Mouse (Mus musculus) CH12F3 (cell line): ENCODE data around the gene Fer1l5.

Source experiments
- in situ Hi-C: fragments of 300-500 bp; cut with MboI; formaldehyde crosslinking; loops from 2 replicates; pipeline ENCODE4 v1.14.3; 2020; ENCODE audit warnings: low sequenced_read_pairs

The Fer1l5 gene

GRCm38 (mm10) chr1:36371934-36372845, at the start of gene Fer1l5:
Fer1l5 (plus strand) TSS chr1:36372291.
- in situ Hi-C loops = no loop called here

- in situ Hi-C loops = no loop called here
These were observed 49.0 kb upstream of the Fer1l5 start for GRCm38 (mm10) chr1:36323076-36323475.

- in situ Hi-C loops = no loop called here
These were observed 48.2 kb upstream of the Fer1l5 start for GRCm38 (mm10) chr1:36323746-36324448.

GRCm38 (mm10) chr1:36325900-36326321, 46.2 kb upstream of the Fer1l5 start:
- in situ Hi-C loops = no loop called here

DNA sequence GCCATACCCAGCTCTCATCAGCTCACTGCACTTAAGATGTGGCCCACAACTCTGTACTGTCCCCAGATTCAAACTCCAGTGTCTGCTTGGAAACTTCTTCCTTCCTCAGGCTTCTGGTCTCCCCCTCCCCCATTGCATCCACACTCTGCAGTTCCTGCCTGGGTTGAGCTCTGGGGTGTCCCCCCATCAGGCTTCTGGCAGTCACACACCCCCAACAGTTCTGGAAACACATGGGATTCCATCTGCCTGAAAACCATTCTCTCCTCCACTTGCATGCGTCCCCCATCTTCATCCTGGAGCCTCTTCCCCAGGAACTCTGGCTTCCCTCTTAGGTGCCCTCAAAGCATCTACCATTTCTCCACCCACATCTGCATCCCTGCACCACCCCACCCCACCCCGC, 45.3 kb upstream of the Fer1l5 start:
- in situ Hi-C loops = no loop called here

DNA sequence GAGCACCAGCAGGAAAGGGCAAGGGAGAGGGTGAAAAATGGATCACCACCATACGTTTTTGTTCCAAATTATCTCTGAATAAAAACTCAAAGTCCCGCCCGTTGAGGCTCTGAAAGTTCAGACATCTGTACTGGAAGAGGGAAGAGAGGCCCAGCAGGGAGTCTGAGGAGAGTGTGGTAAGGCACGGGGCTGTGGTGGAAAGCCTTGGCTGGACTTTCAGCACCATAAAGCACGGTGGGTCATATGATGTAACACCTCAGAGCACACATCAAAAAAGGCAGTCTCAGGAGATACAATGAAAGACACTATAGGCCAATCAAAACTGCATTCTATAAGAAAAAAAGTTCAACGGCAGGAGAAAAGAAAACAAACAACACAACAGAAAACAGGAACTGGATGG, 40.3 kb upstream of the Fer1l5 start:
- in situ Hi-C loops = no loop called here

GRCm38 (mm10) chr1:36332955-36333887, 38.9 kb upstream of the Fer1l5 start:
- in situ Hi-C loops = no loop called here

- in situ Hi-C loops = no loop called here
These were observed 29.5 kb upstream of the Fer1l5 start for GRCm38 (mm10) chr1:36342547-36342946.

DNA sequence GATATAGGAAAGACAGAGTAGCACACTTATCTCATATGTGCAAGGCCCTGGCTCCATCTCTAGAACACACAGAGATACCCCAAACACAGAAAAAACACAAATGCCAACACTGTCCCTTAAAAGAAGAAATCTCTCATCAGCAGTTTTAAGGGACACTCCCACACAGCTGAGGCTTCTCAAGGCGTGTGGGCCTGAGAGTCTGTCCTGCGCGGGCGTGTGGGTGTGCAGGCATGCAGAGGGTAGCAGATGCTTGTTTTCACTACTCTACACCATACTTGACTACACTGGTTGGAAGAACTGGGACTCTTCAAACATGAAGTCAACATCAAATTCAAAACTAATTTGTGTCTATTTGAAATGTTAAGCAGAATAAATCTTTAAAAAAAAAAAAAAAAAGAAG, 19.7 kb upstream of the Fer1l5 start:
- in situ Hi-C loops = no loop called here

DNA sequence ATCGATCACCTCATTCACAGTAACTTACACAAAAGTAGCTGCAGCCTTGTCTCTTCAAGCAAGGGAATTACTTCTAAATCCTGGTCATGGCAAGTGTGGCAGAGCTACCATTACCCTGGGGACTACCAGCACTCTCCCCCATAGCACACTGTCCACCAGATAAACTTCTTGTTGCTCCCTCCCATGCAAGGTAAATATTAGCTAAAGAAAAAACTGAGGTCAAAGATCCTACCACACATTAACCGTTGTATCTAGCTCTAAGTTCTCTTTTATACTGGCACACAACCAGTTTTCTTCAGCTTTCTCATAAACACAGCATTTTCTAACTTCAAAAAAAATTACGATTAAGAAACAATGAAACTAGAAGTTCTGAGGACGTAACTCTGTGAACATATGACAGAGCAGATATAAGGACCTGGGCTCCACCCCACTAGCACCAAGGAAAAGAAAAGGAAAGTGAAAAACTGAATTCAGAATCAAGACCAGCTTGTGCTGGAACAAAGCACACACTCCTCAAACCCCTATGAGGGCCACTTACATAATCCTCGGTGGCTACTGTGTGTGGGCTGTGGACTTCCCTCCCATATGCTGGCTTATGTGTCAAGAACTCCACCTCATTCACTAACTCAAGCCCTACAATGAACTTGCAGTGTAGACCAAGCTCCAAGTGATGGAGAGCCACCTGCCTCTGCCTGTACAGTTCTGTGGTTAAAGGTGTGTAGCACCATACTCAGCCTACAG, 15.0 kb upstream of the Fer1l5 start:
- in situ Hi-C loops = no loop called here

DNA sequence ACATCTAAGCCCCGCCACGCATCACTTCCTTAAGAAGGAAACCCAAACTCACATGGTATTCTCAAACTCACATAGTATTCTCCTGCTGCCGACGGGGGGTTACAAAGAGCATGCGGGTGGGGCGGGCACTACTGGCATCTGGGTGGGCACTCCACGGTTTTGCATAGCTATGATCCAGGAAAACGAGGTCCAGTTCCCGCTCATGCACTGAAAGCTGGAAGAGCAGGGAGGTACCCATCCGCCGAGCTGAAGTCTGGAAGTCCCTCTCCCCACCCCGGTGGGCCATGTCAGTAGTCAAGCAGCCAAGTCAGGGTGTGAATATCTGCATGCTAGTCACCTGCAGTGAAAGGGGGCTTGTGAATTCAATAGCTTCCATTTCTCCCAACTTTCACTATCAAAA, 4.4 kb upstream of the Fer1l5 start:
- in situ Hi-C loops = no loop called here

- in situ Hi-C loops = no loop called here
These were observed 3.8 kb upstream of the Fer1l5 start for GRCm38 (mm10) chr1:36368112-36368968.

DNA sequence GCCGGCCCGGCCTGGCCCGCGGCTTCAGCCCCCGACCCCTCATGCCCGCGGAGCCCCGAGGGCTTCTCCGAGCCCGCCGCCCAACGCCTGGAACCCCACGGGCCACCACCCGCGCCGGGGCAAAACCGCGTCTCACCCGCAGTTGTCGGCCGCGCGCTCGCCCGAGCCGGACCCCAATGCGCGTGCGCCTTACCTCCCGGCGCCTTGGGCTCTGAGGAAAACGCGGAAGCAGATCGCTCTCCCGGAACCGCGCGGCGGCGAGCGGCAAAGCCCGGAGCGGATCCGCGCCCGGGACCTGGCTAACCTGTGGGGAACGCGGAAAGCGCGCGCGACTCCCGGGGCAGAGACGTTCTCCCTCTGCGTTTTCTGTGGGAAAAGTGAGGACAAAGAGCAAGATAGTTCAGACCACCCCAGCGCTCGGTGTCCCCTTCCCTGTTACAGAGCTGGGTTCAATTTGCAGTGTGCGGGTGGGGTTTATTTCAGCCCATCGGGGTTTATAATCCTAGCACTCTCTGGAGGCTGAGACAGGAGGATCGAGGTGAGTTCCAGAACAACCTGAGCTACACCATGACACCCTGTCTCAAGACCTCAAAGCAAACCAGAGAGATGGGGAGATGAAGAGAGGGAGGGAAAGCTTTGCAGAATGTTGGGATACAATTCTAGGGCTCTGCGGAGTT, 3.0 kb upstream of the Fer1l5 start, which contains the start of gene Kansl3:
TSS of gene Kansl3 (minus strand) at position 213 of the 677 bp plus-strand sequence.
- in situ Hi-C loops = no loop called here

- in situ Hi-C loops = no loop called here
These were observed 1.2 kb upstream of the Fer1l5 start for GRCm38 (mm10) chr1:36370918-36371317.

DNA sequence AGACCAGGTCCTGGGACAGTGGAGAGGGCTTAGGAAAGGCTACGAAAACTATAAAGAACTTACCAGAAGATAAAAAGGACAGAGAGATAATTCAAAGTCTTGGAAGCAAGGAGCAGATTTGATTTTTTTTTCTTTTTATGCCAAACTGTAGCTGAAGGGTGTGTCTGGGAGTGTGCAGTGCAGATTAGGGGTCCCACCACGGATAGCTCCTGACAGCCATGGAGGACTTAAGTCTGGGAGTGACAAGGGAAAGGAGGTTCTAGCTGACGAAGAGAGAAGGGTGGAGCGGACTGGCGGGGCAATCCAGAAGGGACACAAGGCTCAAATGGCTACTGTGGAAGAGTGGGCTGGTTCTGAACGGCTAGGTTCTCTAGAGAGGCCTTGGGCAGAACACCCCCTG, 6.8 kb downstream of the Fer1l5 start:
- in situ Hi-C loops = no loop called here

GRCm38 (mm10) chr1:36379582-36379981, 7.5 kb downstream of the Fer1l5 start:
- in situ Hi-C loops = no loop called here

- in situ Hi-C loops = no loop called here
These were observed 24.9 kb downstream of the Fer1l5 start for GRCm38 (mm10) chr1:36397041-36397440.

DNA sequence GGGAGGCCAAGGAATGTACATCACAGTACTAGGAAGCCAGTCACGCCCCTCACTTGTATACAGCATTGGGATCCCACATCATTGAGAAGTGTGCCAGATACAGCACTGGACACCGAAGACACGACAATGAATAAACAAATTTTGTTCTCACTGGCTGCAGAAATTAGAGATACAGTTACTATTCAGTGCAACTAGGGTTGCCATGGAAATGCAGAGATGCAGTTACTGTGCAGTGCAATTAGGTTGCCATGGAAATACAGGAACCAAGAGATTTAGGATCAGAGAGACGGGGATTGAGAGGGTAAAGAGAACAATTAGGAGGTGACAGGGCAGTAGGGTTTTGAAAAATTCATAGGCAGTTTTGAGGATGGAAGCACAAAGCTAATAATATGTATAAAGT, 29.4 kb downstream of the Fer1l5 start:
- in situ Hi-C loops = no loop called here

DNA sequence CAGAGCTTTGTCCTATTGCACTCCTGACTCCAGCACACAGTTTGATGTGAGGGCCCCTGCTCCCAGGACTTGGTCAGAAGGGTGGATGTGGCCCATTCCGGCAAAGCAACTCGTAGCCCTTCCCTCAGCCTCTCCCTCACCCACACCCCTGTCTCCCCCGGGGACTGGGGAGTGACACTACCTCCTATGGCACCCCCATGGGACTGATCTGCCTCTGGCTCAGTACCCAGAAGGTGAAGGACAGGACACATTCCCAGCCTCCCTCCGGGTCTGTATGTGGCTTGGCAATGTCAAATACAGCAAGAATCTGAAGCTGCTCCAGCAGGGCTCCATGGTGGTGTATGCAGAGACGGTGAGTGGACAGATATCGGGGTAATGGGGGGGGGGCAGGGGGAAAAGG, 32.4 kb downstream of the Fer1l5 start:
- in situ Hi-C loops = no loop called here
